Mouse (Mus musculus) embryonic facial prominence, embryonic 13.5 days (tissue): ENCODE data around the gene Cdh26. TPM values are rescaled to one million over a fixed set of nuclear protein-coding genes. Genes with fewer than 3 reads are reported as not detected.

ENCODE experiments used
- ATAC-seq: fragments of 200-750 bp; cut with Nextera tagmentation; 2 replicates; pipeline ENCODE4 v1.8.0; 2017; ENCODE audit warnings: low read depth; ENCODE audit not compliant: insufficient number of reproducible peaks, insufficient read depth, low FRiP score, low TSS enrichment
- H3K27ac ChIP-seq: fragments of 300-500 bp; sonication (generic); 2 replicates; pipeline ENCODE4 v1.5.1; 2015; ENCODE audit warnings: moderate library complexity, mild to moderate bottlenecking, inconsistent platforms
- H3K27me3 ChIP-seq: fragments of 300-500 bp; sonication (generic); 2 replicates; pipeline ENCODE4 v1.6.1; 2015; ENCODE audit warnings: mild to moderate bottlenecking, inconsistent platforms
- H3K36me3 ChIP-seq: fragments of 300-500 bp; sonication (generic); 2 replicates; pipeline ENCODE4 v1.6.1; 2015; ENCODE audit warnings: mild to moderate bottlenecking, inconsistent platforms
- H3K4me1 ChIP-seq: fragments of 300-500 bp; sonication (generic); 2 replicates; pipeline ENCODE4 v1.6.1; 2015; ENCODE audit warnings: inconsistent platforms
- H3K4me2 ChIP-seq: fragments of 300-500 bp; sonication (generic); 2 replicates; pipeline ENCODE4 v1.6.1; 2015; ENCODE audit warnings: moderate library complexity, mild to moderate bottlenecking, inconsistent platforms
- H3K4me3 ChIP-seq: fragments of 300-500 bp; sonication (generic); 2 replicates; pipeline ENCODE4 v1.5.1; 2015; ENCODE audit warnings: mild to moderate bottlenecking, inconsistent platforms
- H3K9ac ChIP-seq: fragments of 300-500 bp; sonication (generic); 2 replicates; pipeline ENCODE4 v1.6.1; 2015; ENCODE audit warnings: mild to moderate bottlenecking, inconsistent platforms
- H3K9me3 ChIP-seq: fragments of 300-500 bp; sonication (generic); 2 replicates; pipeline ENCODE4 v1.6.1; 2016; ENCODE audit warnings: inconsistent platforms
- WGBS: fragments of 180-500 bp; shearing (Covaris S2); methylation state at CpG from one replicate; pipeline ENCODE4 v1.1.7; 2015; ENCODE audit warnings: mixed read lengths; 5-methylcytosine and 5-hydroxymethylcytosine counted together
- polyA plus RNA-seq: library from polyadenylated mRNA; unstranded; fragments of >200 nt; fragmentation: Nextera tagmentation; extraction: Ambion mirVana; gene quantifications from 2 replicates; pipeline ENCODE4 v1.2.1, GENCODE M21; 2015

Gene Cdh26
- polyA plus RNA-seq, 1 experiment from 2014 or later: 0.59 TPM

GRCm38 (mm10) chr2:178513636-178514071 is 83.3 kb downstream of the Cdh26 start:
- ATAC-seq: peak; percentile 76
- H3K27me3 ChIP-seq: peaks cover 63% of the 10 kb centered on the region
- no peak overlapping the region for H3K9ac ChIP-seq
- H3K4me1 ChIP-seq: peaks cover 26% of the 10 kb centered on the region
- H3K36me3 ChIP-seq: no peaks in the 10 kb centered on the region
- peak overlapping the region; percentile 33; the same call in 1 of the 2 replicates for H3K4me2 ChIP-seq
- WGBS: 17% methylated on average over 16 of the region's 16 CpGs
- H3K9me3 ChIP-seq: no peaks in the 10 kb centered on the region
- no peak overlapping the region for H3K4me3 ChIP-seq
- H3K27ac ChIP-seq: 0 out of 2 replicates have a peak overlapping the region, but pooled peaks have one; percentile 51

GRCm38 (mm10) chr2:178516421-178516820 is 86.1 kb downstream of the Cdh26 start:
- Histone ChIP-seq H3K27ac (no peak overlapping the region), H3K4me3 (no peak overlapping the region), H3K9me3 (no peaks in the 10 kb centered on the region), H3K36me3 (no peaks in the 10 kb centered on the region), H3K9ac (no peak overlapping the region), H3K27me3 (peaks cover 60% of the 10 kb centered on the region), H3K4me1 (peaks cover 20% of the 10 kb centered on the region), H3K4me2 (no peak overlapping the region)
- ATAC-seq: no peak
- WGBS: 77% methylated on average over 5 of the region's 5 CpGs

DNA sequence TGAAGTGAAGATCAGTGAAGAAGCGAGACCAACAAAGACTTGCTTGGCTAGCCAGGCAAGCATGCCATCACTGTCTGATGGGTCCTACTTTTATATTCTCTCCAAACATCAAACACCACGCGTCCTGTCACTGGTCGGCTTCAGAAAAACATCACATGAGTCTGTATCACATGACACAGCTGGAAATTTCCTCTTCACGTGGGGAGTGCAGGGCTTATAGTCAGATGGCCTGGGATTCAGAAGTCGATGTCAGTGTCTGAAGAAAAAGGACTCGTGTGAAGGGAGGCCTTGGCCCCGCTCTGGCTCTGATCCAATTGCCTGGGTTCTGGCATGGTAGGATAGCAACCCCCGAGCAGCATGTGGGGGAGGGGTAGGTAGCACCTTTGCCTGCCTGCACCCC is 86.6 kb downstream of the Cdh26 start:
- no peak overlapping the region for H3K4me3 ChIP-seq
- H3K27me3 ChIP-seq: peaks cover 55% of the 10 kb centered on the region
- H3K4me2 ChIP-seq: no peak overlapping the region
- H3K9me3 ChIP-seq: no peaks in the 10 kb centered on the region
- 76% methylated on average over 9 of the region's 9 CpGs for WGBS
- no peak for ATAC-seq
- peaks cover 20% of the 10 kb centered on the region for H3K4me1 ChIP-seq
- H3K27ac ChIP-seq: no peak overlapping the region
- no peaks in the 10 kb centered on the region for H3K36me3 ChIP-seq
- no peak overlapping the region for H3K9ac ChIP-seq

- H3K4me2 ChIP-seq: no peak overlapping the region
- H3K27me3 ChIP-seq: peaks cover 47% of the 10 kb centered on the region
- no peak overlapping the region for H3K9ac ChIP-seq
- no peak overlapping the region for H3K4me3 ChIP-seq
- peaks cover 3% of the 10 kb centered on the region for H3K4me1 ChIP-seq
- WGBS: 89% methylated on average over 4 of the region's 4 CpGs
- H3K36me3 ChIP-seq: no peaks in the 10 kb centered on the region
- ATAC-seq: no peak
- H3K9me3 ChIP-seq: no peaks in the 10 kb centered on the region
- no peak overlapping the region for H3K27ac ChIP-seq
Measured at GRCm38 (mm10) chr2:178519321-178519720, 89.0 kb downstream of the Cdh26 start.

GRCm38 (mm10) chr2:178520216-178520615 is 89.9 kb downstream of the Cdh26 start:
- H3K9ac ChIP-seq: no peak overlapping the region
- no peaks in the 10 kb centered on the region for H3K4me1 ChIP-seq
- peaks cover 38% of the 10 kb centered on the region for H3K27me3 ChIP-seq
- no peak for ATAC-seq
- no peak overlapping the region for H3K4me3 ChIP-seq
- H3K4me2 ChIP-seq: no peak overlapping the region
- no peaks in the 10 kb centered on the region for H3K36me3 ChIP-seq
- H3K9me3 ChIP-seq: no peaks in the 10 kb centered on the region
- 36% methylated on average over 2 of the region's 2 CpGs for WGBS
- no peak overlapping the region for H3K27ac ChIP-seq

DNA sequence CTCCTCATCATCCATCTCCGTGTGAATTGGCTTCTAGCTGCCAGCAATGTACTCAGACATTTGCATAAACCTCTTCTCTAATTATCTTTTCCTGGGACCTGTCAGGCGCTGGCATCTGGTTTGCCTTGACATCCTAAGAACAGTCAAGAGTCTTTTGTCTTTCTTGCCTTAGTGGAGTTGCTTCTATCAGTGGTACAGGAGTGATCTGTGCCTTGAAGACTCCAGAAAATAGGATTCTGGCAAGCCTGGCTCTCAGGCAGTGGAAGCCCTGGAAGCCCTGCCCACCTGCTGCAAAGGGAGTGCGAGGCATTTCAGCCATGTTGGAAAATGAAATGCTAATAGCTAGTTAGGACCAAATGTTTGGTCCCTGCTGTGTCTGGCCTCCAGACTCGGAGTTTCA is 92.0 kb downstream of the Cdh26 start:
- Histone ChIP-seq H3K4me1 (no peaks in the 10 kb centered on the region), H3K27me3 (peaks cover 25% of the 10 kb centered on the region), H3K36me3 (no peaks in the 10 kb centered on the region), H3K4me3 (no peak overlapping the region), H3K9ac (no peak overlapping the region), H3K9me3 (no peaks in the 10 kb centered on the region), H3K27ac (no peak overlapping the region), H3K4me2 (no peak overlapping the region)
- WGBS: 45% methylated on average over 4 of the region's 4 CpGs
- no peak for ATAC-seq

DNA sequence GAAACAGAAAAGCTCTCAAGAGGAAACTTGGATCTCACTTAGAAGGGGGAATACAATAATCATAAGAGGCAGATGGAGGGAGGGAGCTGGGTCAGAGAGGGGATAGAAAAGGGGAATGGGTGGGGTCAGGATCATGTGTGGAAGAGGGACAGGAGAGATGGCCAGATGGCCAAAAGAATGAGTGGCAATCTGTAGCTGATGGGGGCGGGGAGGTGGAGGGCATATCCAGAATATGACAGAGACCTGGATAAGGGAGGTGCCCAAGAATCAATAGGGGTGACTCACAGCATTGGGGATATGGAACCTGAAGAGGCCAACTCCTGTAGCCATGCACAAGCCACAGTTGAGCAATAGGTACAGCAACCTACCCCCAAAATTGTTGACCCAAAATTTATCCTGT is 92.5 kb downstream of the Cdh26 start:
- H3K9me3 ChIP-seq: no peaks in the 10 kb centered on the region
- no peak overlapping the region for H3K9ac ChIP-seq
- no peaks in the 10 kb centered on the region for H3K4me1 ChIP-seq
- H3K36me3 ChIP-seq: no peaks in the 10 kb centered on the region
- no peak overlapping the region for H3K4me2 ChIP-seq
- ATAC-seq: no peak
- H3K27ac ChIP-seq: no peak overlapping the region
- H3K27me3 ChIP-seq: peaks cover 22% of the 10 kb centered on the region
- 91% methylated on average over 1 of the region's 1 CpGs for WGBS
- H3K4me3 ChIP-seq: no peak overlapping the region

DNA sequence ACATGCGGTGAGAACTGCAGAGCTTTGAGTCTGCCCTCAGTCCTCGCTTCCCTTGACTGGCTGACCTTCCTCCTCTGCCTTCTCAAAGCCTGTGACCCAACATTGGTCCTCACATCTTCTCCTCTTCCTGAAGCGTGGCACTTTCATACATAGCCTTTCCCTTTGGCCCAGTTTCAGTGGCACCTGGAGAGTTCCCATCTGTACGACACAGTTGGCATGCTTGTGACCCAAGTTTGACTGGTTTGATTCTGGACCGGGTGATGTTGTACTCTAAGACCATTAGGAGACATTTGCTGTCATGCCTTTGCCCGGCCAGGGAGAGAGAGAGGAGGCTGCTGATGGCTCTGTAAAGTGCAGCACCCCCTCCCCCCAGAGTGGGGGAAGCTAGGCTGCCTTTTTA is 96.4 kb downstream of the Cdh26 start:
- Histone ChIP-seq H3K4me3 (no peak overlapping the region), H3K27me3 (peaks cover 15% of the 10 kb centered on the region), H3K9me3 (no peaks in the 10 kb centered on the region), H3K4me2 (no peak overlapping the region), H3K4me1 (no peaks in the 10 kb centered on the region), H3K36me3 (no peaks in the 10 kb centered on the region), H3K27ac (no peak overlapping the region), H3K9ac (no peak overlapping the region)
- 86% methylated on average over 6 of the region's 6 CpGs for WGBS
- no peak for ATAC-seq

GRCm38 (mm10) chr2:178531226-178531625 is 100.9 kb downstream of the Cdh26 start:
- 71% methylated on average over 5 of the region's 5 CpGs for WGBS
- H3K9me3 ChIP-seq: no peaks in the 10 kb centered on the region
- ATAC-seq: no peak
- no peaks in the 10 kb centered on the region for H3K36me3 ChIP-seq
- H3K4me2 ChIP-seq: no peak overlapping the region
- H3K9ac ChIP-seq: no peak overlapping the region
- H3K4me1 ChIP-seq: no peaks in the 10 kb centered on the region
- no peak overlapping the region for H3K27ac ChIP-seq
- no peak overlapping the region for H3K4me3 ChIP-seq
- H3K27me3 ChIP-seq: peaks cover 10% of the 10 kb centered on the region

DNA sequence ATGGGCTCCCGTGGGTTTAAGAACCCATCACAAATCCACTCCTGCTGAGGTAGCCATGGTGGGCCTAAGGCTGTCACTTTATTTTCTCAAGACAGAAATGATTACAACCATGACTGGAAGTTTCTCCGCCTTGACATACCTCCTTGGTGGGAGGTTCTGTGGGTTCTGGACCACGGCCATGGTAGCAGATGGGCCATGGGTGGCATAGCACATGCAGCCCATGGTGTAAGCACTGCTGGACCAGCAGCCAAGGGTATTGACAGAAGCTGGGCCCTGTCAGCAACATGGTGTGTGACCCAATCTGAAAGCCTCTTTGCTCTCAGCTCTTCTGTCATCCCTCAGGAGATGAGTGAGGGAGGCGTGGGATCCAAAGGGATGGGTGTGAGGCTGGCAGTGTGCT is 106.2 kb downstream of the Cdh26 start:
- Histone ChIP-seq H3K4me3 (no peak overlapping the region), H3K4me1 (no peaks in the 10 kb centered on the region), H3K4me2 (no peak overlapping the region), H3K9me3 (no peaks in the 10 kb centered on the region), H3K9ac (no peak overlapping the region), H3K36me3 (no peaks in the 10 kb centered on the region), H3K27me3 (no peaks in the 10 kb centered on the region), H3K27ac (no peak overlapping the region)
- ATAC-seq: no peak
- WGBS: 74% methylated on average over 4 of the region's 4 CpGs

Other genes starting within 250 kb of the Cdh26 start
- gene Sycp2, start 22.8 kb upstream of the Cdh26 start, polyA plus RNA-seq: 0.06 and 0.10 TPM in 2 replicates
- gene Ppp1r3d, start 16.1 kb upstream of the Cdh26 start, polyA plus RNA-seq: 2.1 and 2.9 TPM in 2 replicates
- gene Fam217b, start 16.0 kb upstream of the Cdh26 start, polyA plus RNA-seq: 3.1 and 4.0 TPM in 2 replicates